Mouse (Mus musculus): Measurements from ENCODE around the gene Dock6. TPM values are rescaled to one million over a fixed set of nuclear protein-coding genes. Genes with fewer than 3 reads are reported as not detected.
A peak's percentile ranks its signal among the peaks of the same experiment; 100 is the strongest.

The Dock6 gene
- polyA plus RNA-seq, 1 experiment from 2014 or later: 63.7 TPM

GRCm38 (mm10) chr9:21752252-21752792 lies 100.1 kb downstream of the Dock6 start:
- WGBS: 38% methylated on average over 10 of the region's 10 CpGs
- H3K4me1 ChIP-seq (replicated peaks; ENCODE audit: control insufficient read depth, insufficient read depth, low read length): peaks cover 41% of the 10 kb centered on the region

GRCm38 (mm10) chr9:21751347-21751746 lies 101.1 kb downstream of the Dock6 start:
- no peak overlapping the region for H3K4me2 ChIP-seq (ENCODE audit: low read depth, low read length)
- no peak; the same call in 1 of the 2 replicates for ATAC-seq (ENCODE audit: low read depth)
- no peaks in the 10 kb centered on the region for H3K9me3 ChIP-seq (ENCODE audit: control insufficient read depth, low read length)
- peaks cover 25% of the 10 kb centered on the region for H3K36me3 ChIP-seq (ENCODE audit: control insufficient read depth, insufficient read depth, low read length)
- H3K27ac ChIP-seq (ENCODE audit: low read length): peak overlapping the region; percentile 34; the same call in 1 of the 2 replicates
- H3K9ac ChIP-seq (ENCODE audit: low read length): no peak overlapping the region
- H3K27me3 ChIP-seq (ENCODE audit: control insufficient read depth, insufficient read depth, low read depth, low read length): no peaks in the 10 kb centered on the region
- H3K4me1 ChIP-seq (replicated peaks; ENCODE audit: control insufficient read depth, insufficient read depth, low read length): peaks cover 41% of the 10 kb centered on the region
- WGBS: 60% methylated on average over 6 of the region's 6 CpGs
- no peak overlapping the region for H3K4me3 ChIP-seq (ENCODE audit: low read length)

More at GRCm38 (mm10) chr9:21752252-21752792, 100.1 kb downstream of the Dock6 start:
- Histone ChIP-seq H3K9me3 (ENCODE audit: control insufficient read depth, low read length) (no peaks in the 10 kb centered on the region), H3K27me3 (ENCODE audit: control insufficient read depth, insufficient read depth, low read depth, low read length) (no peaks in the 10 kb centered on the region), H3K36me3 (ENCODE audit: control insufficient read depth, insufficient read depth, low read length) (peaks cover 24% of the 10 kb centered on the region), H3K9ac (ENCODE audit: low read length) (0 out of 2 replicates have a peak overlapping the region, but pooled peaks have one; percentile 4), H3K27ac (ENCODE audit: low read length) (peak overlapping the region; percentile 71), H3K4me3 (ENCODE audit: low read length) (no peak overlapping the region), H3K4me2 (ENCODE audit: low read depth, low read length) (no peak overlapping the region)
- peak; percentile 4; the same call in 1 of the 2 replicates for ATAC-seq (ENCODE audit: low read depth)

- Histone ChIP-seq H3K27ac (ENCODE audit: low read length) (peak overlapping the region; percentile 79), H3K9me3 (ENCODE audit: control insufficient read depth, low read length) (no peaks in the 10 kb centered on the region), H3K4me2 (ENCODE audit: low read depth, low read length) (no peak overlapping the region), H3K36me3 (ENCODE audit: control insufficient read depth, insufficient read depth, low read length) (peaks cover 31% of the 10 kb centered on the region), H3K4me3 (ENCODE audit: low read length) (no peak overlapping the region), H3K4me1 (replicated peaks; ENCODE audit: control insufficient read depth, insufficient read depth, low read length) (peaks cover 41% of the 10 kb centered on the region), H3K27me3 (ENCODE audit: control insufficient read depth, insufficient read depth, low read depth, low read length) (no peaks in the 10 kb centered on the region), H3K9ac (ENCODE audit: low read length) (peak overlapping the region; percentile 34)
- 63% methylated on average over 3 of the region's 3 CpGs for WGBS
- peak; percentile 26; the same call in 1 of the 2 replicates for ATAC-seq (ENCODE audit: low read depth)
These were observed 102.1 kb downstream of the Dock6 start for GRCm38 (mm10) chr9:21750370-21750769.

Small RNA genes lying within 50 kb of the gene (microRNA-seq; reads per million reads assigned to microRNA genes)
- 9.7 reads per million, percentile 23 among the genes with 10 or more reads in this experiment for gene Mir7083

Other genes starting within 250 kb of the Dock6 start
- gene Smarca4, start 236.5 kb downstream of the Dock6 start, polyA plus RNA-seq (2015; fragmentation: Nextera tagmentation; extraction: Ambion mirVana): 68.3 and 74.0 TPM in 2 replicates
- 33.4 and 36.0 TPM in 2 replicates for gene Ldlr, start 129.2 kb downstream of the Dock6 start, polyA plus RNA-seq (2015; fragmentation: Nextera tagmentation; extraction: Ambion mirVana)
- gene Spc24, start 92.3 kb downstream of the Dock6 start, polyA plus RNA-seq (2015; fragmentation: Nextera tagmentation; extraction: Ambion mirVana): 134 and 144 TPM in 2 replicates
- 25.5 and 26.3 TPM in 2 replicates for gene Kank2, start 53.9 kb downstream of the Dock6 start, polyA plus RNA-seq (2015; fragmentation: Nextera tagmentation; extraction: Ambion mirVana)
- gene Angptl8, start 17.1 kb downstream of the Dock6 start, polyA plus RNA-seq (2015; fragmentation: Nextera tagmentation; extraction: Ambion mirVana): 2.7 and 3.6 TPM in 2 replicates
- 20.9 and 23.5 TPM in 2 replicates for gene Rab3d, start 65.6 kb upstream of the Dock6 start, polyA plus RNA-seq (2015; fragmentation: Nextera tagmentation; extraction: Ambion mirVana)
- gene Ccdc159, start 74.8 kb upstream of the Dock6 start, polyA plus RNA-seq (2015; fragmentation: Nextera tagmentation; extraction: Ambion mirVana): 5.9 and 6.4 TPM in 2 replicates
- gene Tmem205, start 74.9 kb upstream of the Dock6 start, polyA plus RNA-seq (2015; fragmentation: Nextera tagmentation; extraction: Ambion mirVana): 58.8 and 65.3 TPM in 2 replicates
- 7.7 and 8.2 TPM in 2 replicates for gene Plppr2, start 84.4 kb upstream of the Dock6 start, polyA plus RNA-seq (2015; fragmentation: Nextera tagmentation; extraction: Ambion mirVana)
- gene Swsap1, start 103.1 kb upstream of the Dock6 start, polyA plus RNA-seq (2015; fragmentation: Nextera tagmentation; extraction: Ambion mirVana): 5.4 and 6.2 TPM in 2 replicates
- 7.5 and 10.3 TPM in 2 replicates for gene Epor, start 110.9 kb upstream of the Dock6 start, polyA plus RNA-seq (2015; fragmentation: Nextera tagmentation; extraction: Ambion mirVana)
- gene Rgl3, start 136.8 kb upstream of the Dock6 start, polyA plus RNA-seq (2015; fragmentation: Nextera tagmentation; extraction: Ambion mirVana): 8.8 and 9.1 TPM in 2 replicates
- 6.6 and 8.1 TPM in 2 replicates for gene Ccdc151, start 150.0 kb upstream of the Dock6 start, polyA plus RNA-seq (2015; fragmentation: Nextera tagmentation; extraction: Ambion mirVana)
- gene Prkcsh, start 150.2 kb upstream of the Dock6 start, polyA plus RNA-seq (2015; fragmentation: Nextera tagmentation; extraction: Ambion mirVana): 121 TPM in 2 replicates
- gene Elavl3, start 199.4 kb upstream of the Dock6 start, polyA plus RNA-seq (2015; fragmentation: Nextera tagmentation; extraction: Ambion mirVana): 0.18 and 0.35 TPM in 2 replicates
- gene Gm49318, start 218.6 kb upstream of the Dock6 start, polyA plus RNA-seq (2015; fragmentation: Nextera tagmentation; extraction: Ambion mirVana): not detected in 2 replicates
- gene Zfp653, start 218.7 kb upstream of the Dock6 start, polyA plus RNA-seq (2015; fragmentation: Nextera tagmentation; extraction: Ambion mirVana): 12.8 and 15.0 TPM in 2 replicates
- gene Ecsit, start 232.8 kb upstream of the Dock6 start, polyA plus RNA-seq (2015; fragmentation: Nextera tagmentation; extraction: Ambion mirVana): 28.9 and 31.9 TPM in 2 replicates
- gene Cnn1, start 246.6 kb upstream of the Dock6 start, polyA plus RNA-seq (2015; fragmentation: Nextera tagmentation; extraction: Ambion mirVana): 44.6 and 49.5 TPM in 2 replicates

Data from lung, embryonic 16.5 days (tissue).